Mouse (Mus musculus) neural tube, embryonic 14.5 days (tissue): ENCODE data around the gene Tm4sf19. TPM values are rescaled to one million over a fixed set of nuclear protein-coding genes. Genes with fewer than 3 reads are reported as not detected.

Source experiments
- ATAC-seq: fragments of 200-750 bp; cut with Nextera tagmentation; 2 replicates; pipeline ENCODE4 v1.8.0; 2017; ENCODE audit warnings: low read depth, mild to moderate bottlenecking, moderate TSS enrichment, moderate library complexity
- H3K27ac ChIP-seq: fragments of 300-500 bp; sonication (generic); 2 replicates; pipeline ENCODE4 v1.5.1; 2014; ENCODE audit warnings: low read depth, mild to moderate bottlenecking, control low read depth, low read length, moderate library complexity, mixed read lengths
- H3K27me3 ChIP-seq: fragments of 300-500 bp; sonication (generic); 2 replicates; pipeline ENCODE4 v1.6.1; 2014; ENCODE audit warnings: low read length; ENCODE audit not compliant: control insufficient read depth, insufficient read depth
- H3K36me3 ChIP-seq: fragments of 300-500 bp; sonication (generic); 2 replicates; pipeline ENCODE4 v1.6.1; 2014; ENCODE audit warnings: low read length, mixed read lengths; ENCODE audit not compliant: control insufficient read depth, insufficient read depth
- H3K4me1 ChIP-seq: fragments of 300-500 bp; sonication (generic); 2 replicates; pipeline ENCODE4 v1.6.1; 2014; ENCODE audit warnings: low read length; ENCODE audit not compliant: control insufficient read depth, insufficient read depth
- H3K4me2 ChIP-seq: fragments of 300-500 bp; sonication (generic); 2 replicates; pipeline ENCODE4 v1.6.1; 2014; ENCODE audit warnings: mild to moderate bottlenecking, low read depth, low read length, control low read depth
- H3K4me3 ChIP-seq: fragments of 300-500 bp; sonication (generic); 2 replicates; pipeline ENCODE4 v1.5.1; 2014; ENCODE audit warnings: low read depth, low read length, control low read depth, mixed read lengths
- H3K9ac ChIP-seq: fragments of 300-500 bp; sonication (generic); replicated peaks from 2 replicates; pipeline ENCODE4 v1.6.1; 2014; ENCODE audit warnings: low read depth, mild to moderate bottlenecking, control low read depth, low read length, mixed read lengths
- H3K9me3 ChIP-seq: fragments of 300-500 bp; sonication (generic); 2 replicates; pipeline ENCODE4 v1.6.1; 2016; ENCODE audit warnings: low read length; ENCODE audit not compliant: control insufficient read depth
- WGBS: fragments of 180-500 bp; shearing (Covaris S2); extraction: QIAGEN DNeasy Blood & Tissue Kit; methylation state at CpG from one replicate; pipeline ENCODE4 v1.1.7; 2014; 5-methylcytosine and 5-hydroxymethylcytosine counted together
- polyA plus RNA-seq: library from polyadenylated mRNA; unstranded; fragments of >200 nt; fragmentation: Nextera tagmentation; extraction: Ambion mirVana; gene quantifications from 2 replicates; pipeline ENCODE4 v1.2.1, GENCODE M21; 2014

Tm4sf19 gene
- polyA plus RNA-seq, 1 experiment from 2014 or later: not detected

DNA sequence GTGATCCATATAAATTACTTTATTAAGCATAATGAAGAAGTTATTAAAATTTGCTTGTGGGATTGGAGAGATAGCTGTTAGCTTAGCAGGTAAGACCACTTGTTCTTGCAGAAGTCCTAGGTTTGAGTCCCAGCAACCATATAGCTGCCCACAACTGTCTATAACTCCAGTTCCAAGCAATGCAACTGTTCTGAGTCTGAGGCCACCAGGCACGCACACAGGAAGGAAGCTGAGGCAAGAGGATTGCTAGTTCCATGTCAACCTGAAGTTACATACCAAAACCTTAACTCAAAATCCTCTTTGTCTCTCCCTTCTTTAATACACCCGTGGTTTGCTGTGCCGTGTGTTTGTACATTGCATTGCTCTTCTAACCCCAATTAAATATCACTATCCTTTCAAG is 9.4 kb upstream of the Tm4sf19 start:
- H3K4me3 ChIP-seq: no peak overlapping the region
- H3K27me3 ChIP-seq: no peaks in the 10 kb centered on the region
- H3K4me1 ChIP-seq: no peaks in the 10 kb centered on the region
- H3K27ac ChIP-seq: no peak overlapping the region
- H3K4me2 ChIP-seq: no peak overlapping the region
- H3K9ac ChIP-seq: no peak overlapping the region
- WGBS: 95% methylated on average over 3 of the region's 3 CpGs
- H3K36me3 ChIP-seq: peaks cover 13% of the 10 kb centered on the region
- no peak for ATAC-seq
- H3K9me3 ChIP-seq: no peaks in the 10 kb centered on the region

DNA sequence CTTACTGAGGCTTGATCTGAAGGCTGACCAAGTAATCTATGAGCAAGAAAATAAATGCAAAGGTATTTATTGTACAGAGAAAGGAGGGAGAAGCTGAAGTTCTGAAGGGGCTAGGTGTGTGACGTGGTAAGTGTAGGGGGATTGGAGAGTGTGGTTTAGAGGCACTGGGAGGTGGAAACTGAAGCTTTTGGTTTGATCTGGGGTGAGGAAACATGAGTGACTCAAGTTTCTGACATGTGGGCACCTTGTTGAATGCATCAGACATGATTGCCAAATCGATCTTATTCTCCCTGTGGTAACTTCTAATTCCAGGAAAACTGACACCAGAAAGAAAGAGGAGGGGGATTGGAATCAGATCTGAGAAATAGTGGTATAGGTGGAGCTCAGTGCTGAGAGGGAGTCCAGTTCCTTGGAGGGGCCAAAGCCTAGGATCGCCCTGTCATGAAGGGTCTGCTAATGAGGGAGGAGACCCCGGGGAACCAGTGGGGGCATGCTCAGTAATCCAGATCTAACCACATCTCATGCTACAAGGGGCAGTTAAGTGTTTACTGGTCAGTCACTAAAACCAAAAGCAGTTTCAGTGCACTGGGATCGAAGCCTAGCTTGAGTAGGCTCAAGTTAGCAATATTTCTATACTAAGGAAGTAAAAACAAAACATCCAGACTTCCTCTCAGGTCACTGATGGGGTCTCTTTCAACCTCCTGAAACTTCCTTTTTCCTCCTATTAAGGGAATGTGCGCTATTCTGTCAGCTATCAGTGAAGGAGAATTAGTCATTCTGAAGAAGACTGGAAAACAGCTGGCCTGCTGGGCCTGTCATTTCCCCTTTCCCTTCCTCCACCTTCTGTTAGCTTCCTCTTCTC is 4.4 kb upstream of the Tm4sf19 start:
- no peak for ATAC-seq
- Histone ChIP-seq H3K4me3 (no peak overlapping the region), H3K27ac (no peak overlapping the region), H3K9ac (no peak overlapping the region), H3K36me3 (peaks cover 3% of the 10 kb centered on the region; the same call in 1 of the 2 replicates), H3K27me3 (no peaks in the 10 kb centered on the region), H3K4me1 (no peaks in the 10 kb centered on the region), H3K9me3 (no peaks in the 10 kb centered on the region), H3K4me2 (no peak overlapping the region)
- 73% methylated on average over 6 of the region's 6 CpGs for WGBS

DNA sequence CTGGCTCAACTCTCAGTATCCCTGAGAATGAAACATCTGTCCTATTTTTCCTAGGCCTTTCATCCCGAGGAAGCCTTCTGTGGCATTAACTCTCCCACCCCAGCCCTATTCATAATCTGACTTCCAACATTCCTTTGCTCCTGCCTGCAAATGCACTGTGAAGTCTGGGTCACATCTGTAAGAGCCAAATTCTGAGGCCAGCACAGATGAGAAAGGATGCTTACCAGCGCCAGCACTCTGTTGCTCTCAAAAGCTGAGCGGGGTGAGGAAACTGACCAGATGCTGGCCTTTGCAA is 3.8 kb upstream of the Tm4sf19 start:
- no peak overlapping the region for H3K9ac ChIP-seq
- H3K4me3 ChIP-seq: no peak overlapping the region
- H3K36me3 ChIP-seq: peaks cover 3% of the 10 kb centered on the region; the same call in 1 of the 2 replicates
- no peak overlapping the region for H3K27ac ChIP-seq
- no peaks in the 10 kb centered on the region for H3K4me1 ChIP-seq
- WGBS: 74% methylated on average over 3 of the region's 3 CpGs
- H3K9me3 ChIP-seq: no peaks in the 10 kb centered on the region
- no peak for ATAC-seq
- no peaks in the 10 kb centered on the region for H3K27me3 ChIP-seq
- H3K4me2 ChIP-seq: no peak overlapping the region

DNA sequence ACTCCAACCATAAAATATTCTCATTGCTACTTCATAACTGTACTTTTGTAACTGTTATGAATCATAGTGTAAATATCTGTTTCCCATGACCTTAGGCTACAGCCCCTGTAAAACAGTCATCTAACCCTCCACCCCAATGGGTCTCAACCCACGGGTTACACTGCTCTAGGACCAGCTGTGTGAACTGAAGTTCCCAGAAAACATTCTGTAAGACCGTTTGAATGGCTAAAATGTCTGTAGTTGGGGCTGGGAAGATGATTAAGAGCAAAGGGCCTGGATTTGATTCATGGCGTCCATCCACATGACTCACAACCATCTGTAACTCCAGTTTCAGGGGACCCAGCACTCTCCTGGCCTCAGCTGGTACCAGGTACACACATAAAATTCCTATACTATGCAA is 2.1 kb upstream of the Tm4sf19 start:
- no peak overlapping the region for H3K4me2 ChIP-seq
- H3K4me1 ChIP-seq: no peaks in the 10 kb centered on the region
- H3K9ac ChIP-seq: no peak overlapping the region
- no peak overlapping the region for H3K4me3 ChIP-seq
- ATAC-seq: no peak
- H3K9me3 ChIP-seq: no peaks in the 10 kb centered on the region
- WGBS: 80% methylated on average over 3 of the region's 3 CpGs
- no peaks in the 10 kb centered on the region for H3K27me3 ChIP-seq
- H3K36me3 ChIP-seq: peaks cover under 1% of the 10 kb centered on the region; the same call in 1 of the 2 replicates
- no peak overlapping the region for H3K27ac ChIP-seq

DNA sequence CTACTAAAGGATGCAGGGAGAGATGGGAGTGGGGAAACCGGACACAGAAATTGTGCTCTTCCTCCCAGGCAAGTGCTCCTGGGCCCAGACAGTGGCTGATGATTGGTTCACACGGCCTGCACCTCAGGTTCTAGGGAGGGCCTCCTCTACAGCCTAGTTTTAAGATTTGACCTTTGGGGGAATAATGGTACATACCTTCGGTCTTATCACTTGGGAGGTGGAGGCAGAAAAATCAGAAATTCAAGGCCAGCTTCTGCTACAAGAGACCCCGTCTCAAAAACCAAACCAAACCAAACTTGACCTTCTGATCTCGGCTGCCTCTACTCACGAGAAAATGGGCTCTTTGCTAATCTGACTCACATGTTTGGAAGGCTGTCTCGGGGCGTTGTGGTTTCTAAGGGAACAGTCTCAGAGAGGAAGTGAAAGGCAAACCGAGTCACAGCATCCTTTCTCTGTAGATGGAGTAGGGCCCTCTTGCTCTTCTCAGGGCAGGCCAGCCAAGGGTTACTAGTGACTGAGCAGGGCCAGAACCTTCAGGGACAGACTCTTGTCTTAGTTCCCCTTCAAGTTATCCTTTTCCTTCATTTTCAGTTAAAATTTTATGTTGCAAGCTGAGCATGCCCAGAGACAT is 1.1 kb downstream of the Tm4sf19 start:
- no peak overlapping the region for H3K4me3 ChIP-seq
- ATAC-seq: no peak
- no peak overlapping the region for H3K9ac ChIP-seq
- no peaks in the 10 kb centered on the region for H3K9me3 ChIP-seq
- H3K27ac ChIP-seq: no peak overlapping the region
- no peaks in the 10 kb centered on the region for H3K4me1 ChIP-seq
- H3K27me3 ChIP-seq: no peaks in the 10 kb centered on the region
- no peaks in the 10 kb centered on the region for H3K36me3 ChIP-seq
- H3K4me2 ChIP-seq: no peak overlapping the region
- WGBS: 84% methylated on average over 9 of the region's 9 CpGs

DNA sequence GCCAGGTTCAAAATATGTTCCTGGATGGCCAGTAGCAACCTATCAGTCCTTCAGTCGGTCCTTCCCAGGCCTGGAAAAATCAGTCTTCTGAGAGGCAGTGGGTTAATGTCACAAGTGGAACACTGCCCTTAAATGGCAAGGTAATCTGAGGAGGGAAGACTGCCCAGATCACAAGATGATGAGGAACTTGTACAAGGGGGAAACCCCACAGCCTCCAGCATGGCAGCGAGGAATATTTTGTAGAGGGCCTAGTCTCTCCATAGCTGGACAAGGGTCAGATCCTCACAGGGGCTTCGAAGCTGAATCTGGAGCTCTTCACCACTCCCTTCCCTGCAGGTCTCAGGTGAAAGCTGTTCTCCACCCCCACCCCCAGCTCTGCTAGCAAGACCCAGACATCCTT is 2.5 kb downstream of the Tm4sf19 start:
- ATAC-seq: no peak

DNA sequence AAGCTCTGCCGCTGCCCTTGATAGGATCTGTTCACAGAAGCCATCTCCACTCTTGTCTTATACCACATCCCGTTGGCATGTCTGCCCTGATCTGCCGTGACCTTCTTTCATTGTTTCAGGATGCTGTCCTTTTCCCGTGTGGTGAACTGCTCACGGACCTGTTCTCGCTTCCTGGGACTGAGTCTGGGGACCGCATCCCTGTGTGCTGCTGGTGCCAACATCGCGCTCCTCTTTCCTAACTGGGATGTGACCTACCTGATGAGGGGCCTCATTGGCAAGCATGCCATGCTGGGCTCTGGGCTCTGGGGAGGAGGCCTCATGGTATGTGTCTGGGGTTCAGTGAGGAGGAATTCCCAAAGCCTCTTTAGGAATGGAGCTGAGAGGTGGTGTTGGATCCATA is 5.4 kb downstream of the Tm4sf19 start:
- Histone ChIP-seq H3K36me3 (no peaks in the 10 kb centered on the region), H3K4me2 (no peak overlapping the region), H3K27ac (no peak overlapping the region), H3K9ac (no peak overlapping the region), H3K9me3 (no peaks in the 10 kb centered on the region), H3K4me3 (no peak overlapping the region), H3K4me1 (no peaks in the 10 kb centered on the region), H3K27me3 (no peaks in the 10 kb centered on the region)
- ATAC-seq: no peak
- 92% methylated on average over 9 of the region's 9 CpGs for WGBS

More for the DNA sequence above, 2.5 kb downstream of the Tm4sf19 start:
- Histone ChIP-seq H3K4me2 (no peak overlapping the region), H3K27ac (no peak overlapping the region), H3K36me3 (no peaks in the 10 kb centered on the region), H3K9ac (no peak overlapping the region), H3K4me1 (no peaks in the 10 kb centered on the region), H3K4me3 (no peak overlapping the region), H3K27me3 (no peaks in the 10 kb centered on the region), H3K9me3 (no peaks in the 10 kb centered on the region)
- WGBS: 90% methylated on average over 3 of the region's 3 CpGs

DNA sequence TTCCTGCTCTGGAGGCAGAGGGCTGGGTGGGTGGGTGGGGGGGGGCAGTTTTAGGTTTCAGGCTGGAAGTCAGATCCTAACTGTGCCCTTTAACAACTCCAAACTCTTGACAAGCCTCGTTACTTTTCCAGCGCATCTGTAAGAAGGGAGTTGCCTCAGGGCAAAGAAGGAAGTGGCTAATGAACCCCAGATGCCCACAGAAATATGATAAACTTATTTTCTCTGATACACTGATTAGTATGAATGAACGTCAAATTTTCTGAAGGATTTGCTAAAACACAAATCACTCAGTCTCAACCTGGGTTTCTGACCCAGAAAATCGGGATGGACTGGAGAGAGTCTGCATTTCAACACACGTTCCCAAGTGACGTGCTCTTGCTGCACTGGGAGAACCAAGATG is 6.4 kb downstream of the Tm4sf19 start:
- ATAC-seq: no peak
- no peaks in the 10 kb centered on the region for H3K27me3 ChIP-seq
- WGBS: 89% methylated on average over 6 of the region's 6 CpGs
- H3K36me3 ChIP-seq: no peaks in the 10 kb centered on the region
- H3K4me3 ChIP-seq: no peak overlapping the region
- no peak overlapping the region for H3K9ac ChIP-seq
- no peak overlapping the region for H3K27ac ChIP-seq
- no peaks in the 10 kb centered on the region for H3K9me3 ChIP-seq
- H3K4me1 ChIP-seq: no peaks in the 10 kb centered on the region
- H3K4me2 ChIP-seq: no peak overlapping the region

DNA sequence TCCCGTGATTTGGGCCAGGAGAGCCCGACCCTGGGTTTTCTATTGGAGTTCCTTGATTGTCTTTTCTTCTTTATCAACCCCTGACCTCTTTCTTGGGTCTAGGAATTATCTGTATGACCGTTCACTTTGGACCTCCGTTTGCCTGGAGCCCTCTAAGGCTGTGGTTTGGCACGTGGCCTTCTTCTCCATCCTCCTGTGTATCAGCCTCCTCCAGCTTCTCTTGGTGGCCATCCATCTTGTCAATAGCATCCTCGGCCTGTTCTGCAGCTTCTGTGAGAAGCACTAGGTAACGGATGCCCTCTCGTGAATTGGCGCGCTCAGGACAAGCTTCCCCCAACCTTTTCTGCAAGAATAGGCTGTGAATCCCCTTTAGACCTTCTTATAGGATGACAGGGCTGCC is 7.4 kb downstream of the Tm4sf19 start:
- no peaks in the 10 kb centered on the region for H3K36me3 ChIP-seq
- WGBS: 85% methylated on average over 10 of the region's 10 CpGs
- H3K27me3 ChIP-seq: no peaks in the 10 kb centered on the region
- no peak overlapping the region for H3K4me2 ChIP-seq
- no peak for ATAC-seq
- H3K9ac ChIP-seq: no peak overlapping the region
- H3K4me1 ChIP-seq: no peaks in the 10 kb centered on the region
- H3K9me3 ChIP-seq: no peaks in the 10 kb centered on the region
- H3K4me3 ChIP-seq: no peak overlapping the region
- H3K27ac ChIP-seq: no peak overlapping the region
